Mouse (Mus musculus): ENCODE measurements around the gene Plcl2. TPM values are rescaled to one million over a fixed set of nuclear protein-coding genes. Genes with fewer than 3 reads are reported as not detected.

The Plcl2 gene
- polyA plus RNA-seq, 1 experiment: 11.0 TPM

DNA sequence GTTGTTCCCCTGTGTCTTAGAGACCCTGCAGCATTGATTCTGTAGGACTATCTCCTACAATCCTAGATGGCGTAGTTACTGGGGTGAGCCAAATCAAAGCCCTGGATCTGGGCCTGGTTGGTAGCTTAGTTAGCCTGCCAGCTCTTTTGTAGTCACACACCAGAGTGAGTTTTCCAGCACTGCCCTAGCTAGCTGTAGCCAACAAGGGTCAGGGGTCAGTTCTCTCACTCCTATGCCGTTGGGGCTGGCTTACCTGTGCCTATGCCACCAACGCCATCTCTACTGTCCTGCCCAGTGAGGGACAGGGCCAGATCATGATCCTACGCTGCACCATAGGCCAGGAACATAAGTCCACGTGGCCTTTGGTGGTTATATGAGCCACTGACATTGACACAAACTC, 208.4 kb downstream of the Plcl2 start:
- DNase-seq (ENCODE audit: low read depth, low spot score): no peak
- WGBS: 84% methylated on average over 5 of the region's 5 CpGs

DNA sequence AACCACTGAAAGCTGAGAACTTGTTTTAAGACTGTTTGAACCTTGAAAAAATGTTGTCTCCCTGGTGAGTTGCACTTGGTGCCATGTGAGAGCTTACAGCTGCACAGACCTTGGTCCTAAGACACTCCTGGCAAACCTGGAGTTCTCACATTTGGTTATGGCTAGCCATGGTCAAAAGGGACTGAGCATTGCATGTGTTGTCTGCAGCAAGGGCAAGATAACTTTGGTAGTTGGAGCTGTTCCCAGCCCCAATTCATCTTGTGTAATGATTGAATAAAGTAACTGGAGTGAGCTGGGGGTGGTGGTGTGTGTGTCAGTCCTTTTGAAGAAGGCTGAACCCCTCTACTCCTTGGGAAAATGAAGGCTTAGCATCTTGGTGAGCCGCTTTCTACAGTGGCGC, 215.2 kb downstream of the Plcl2 start:
- WGBS: 100% methylated on average over 2 of the region's 2 CpGs
- DNase-seq (ENCODE audit: low read depth, low spot score): no peak

- no peak for DNase-seq (ENCODE audit: low read depth, low spot score)
- 71% methylated on average over 2 of the region's 2 CpGs for WGBS
Observed at GRCm38 (mm10) chr17:50726265-50726664, 217.1 kb downstream of the Plcl2 start.

DNA sequence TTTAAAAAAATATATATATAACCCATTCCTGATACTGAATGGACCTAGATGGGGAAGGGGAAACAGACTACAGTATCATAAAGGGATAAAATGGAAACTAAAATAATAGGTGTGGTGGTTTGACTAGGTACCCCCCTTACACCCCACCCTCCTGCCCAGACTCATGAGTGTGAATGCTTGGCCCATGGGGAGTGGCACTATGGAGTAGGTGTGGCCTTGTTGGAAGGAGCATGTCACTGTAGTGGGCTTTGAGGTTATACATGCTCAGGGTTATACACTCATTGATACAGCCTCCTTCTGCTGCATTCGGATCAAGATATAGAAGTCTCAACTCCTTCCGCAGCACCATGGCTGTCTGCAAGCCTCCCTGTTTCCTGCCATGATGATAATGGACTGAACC, 219.8 kb downstream of the Plcl2 start:
- 94% methylated on average over 2 of the region's 2 CpGs for WGBS
- no peak for DNase-seq (ENCODE audit: low read depth, low spot score)

DNA sequence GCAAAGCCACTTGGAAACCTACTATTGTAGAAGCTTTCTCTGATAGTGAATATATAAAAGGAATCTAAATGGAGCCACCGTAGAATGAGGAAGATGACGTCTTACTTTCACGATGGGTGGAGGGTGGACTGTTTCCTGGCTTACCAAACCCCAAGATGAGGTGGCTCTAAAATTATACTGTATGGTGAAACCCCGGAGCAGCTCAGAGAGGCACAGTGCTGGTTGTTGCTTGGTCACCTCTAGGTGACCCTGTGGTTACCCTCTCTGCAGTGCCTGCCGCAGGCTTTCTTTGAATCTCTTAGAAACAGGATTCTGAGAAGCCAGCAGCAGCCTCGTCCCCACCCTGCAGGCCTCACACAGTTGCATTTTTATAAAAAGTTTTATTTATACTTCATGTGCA, 220.4 kb downstream of the Plcl2 start:
- no peak for DNase-seq (ENCODE audit: low read depth, low spot score)
- WGBS: 90% methylated on average over 6 of the region's 6 CpGs

- DNase-seq (ENCODE audit: low read depth, low spot score): no peak
- WGBS: 54% methylated on average over 2 of the region's 2 CpGs
Observed at GRCm38 (mm10) chr17:50730896-50731295, 221.7 kb downstream of the Plcl2 start.

- DNase-seq (ENCODE audit: low read depth, low spot score): no peak
Observed at GRCm38 (mm10) chr17:50731876-50732275, 222.7 kb downstream of the Plcl2 start.

GRCm38 (mm10) chr17:50733390-50733789, 224.2 kb downstream of the Plcl2 start:
- 92% methylated on average over 7 of the region's 7 CpGs for WGBS
- DNase-seq (ENCODE audit: low read depth, low spot score): no peak

More at GRCm38 (mm10) chr17:50731876-50732275, 222.7 kb downstream of the Plcl2 start:
- WGBS: 91% methylated on average over 5 of the region's 5 CpGs

GRCm38 (mm10) chr17:50734781-50735180, 225.6 kb downstream of the Plcl2 start:
- 81% methylated on average over 6 of the region's 6 CpGs for WGBS
- DNase-seq (ENCODE audit: low read depth, low spot score): no peak

GRCm38 (mm10) chr17:50735382-50735954, 226.3 kb downstream of the Plcl2 start:
- no peak for DNase-seq (ENCODE audit: low read depth, low spot score)
- WGBS: 78% methylated on average over 4 of the region's 4 CpGs

DNA sequence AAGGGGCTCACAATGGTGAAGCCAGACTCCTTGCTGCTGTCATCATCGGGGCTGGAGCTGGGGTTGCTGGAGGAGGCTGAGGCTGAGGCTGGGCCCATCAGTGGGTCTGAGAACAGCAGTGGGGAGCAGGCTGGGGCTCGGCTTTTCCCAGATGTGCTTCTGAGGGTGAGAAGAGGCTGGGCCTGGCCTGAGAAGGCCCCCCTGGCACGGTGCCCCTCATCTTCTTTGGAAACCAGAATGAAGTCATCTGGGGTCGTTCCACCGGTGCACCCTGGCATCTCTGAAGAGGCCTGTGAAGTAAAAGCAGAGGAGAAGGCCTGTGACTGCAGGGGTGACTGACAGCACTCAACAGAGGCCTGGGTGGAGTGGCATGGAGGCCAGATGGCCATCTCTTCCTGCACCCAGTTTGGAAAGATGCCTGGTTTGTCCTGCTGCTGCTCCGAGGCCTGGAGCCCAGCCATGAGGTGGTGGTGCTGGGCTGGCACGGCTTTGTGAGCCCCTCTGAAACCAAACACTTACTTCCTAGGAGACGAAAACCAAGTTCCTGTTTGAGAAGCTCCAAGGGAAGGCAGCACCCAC, 226.8 kb downstream of the Plcl2 start:
- WGBS: 68% methylated on average over 8 of the region's 8 CpGs
- DNase-seq (ENCODE audit: low read depth, low spot score): no peak

GRCm38 (mm10) chr17:50737068-50737467, 227.9 kb downstream of the Plcl2 start:
- DNase-seq (ENCODE audit: low read depth, low spot score): no peak
- 39% methylated on average over 2 of the region's 2 CpGs for WGBS

Other genes starting within 250 kb of the Plcl2 start
- gene Dazl, start 215.8 kb upstream of the Plcl2 start, polyA plus RNA-seq (2012; rRNA removed): 0.04 TPM in 1 of 2 replicates, not detected in the other